Mouse (Mus musculus): Measurements from ENCODE around the gene Gm20425. TPM values are rescaled to one million over a fixed set of nuclear protein-coding genes. Genes with fewer than 3 reads are reported as not detected.

Gm20425 gene
- total and polyA plus RNA-seq, 3 experiments: not detected

- in situ Hi-C loops (cut with MboI; ENCODE audit: low pct_ligation_motif_present, low pct_unique_long_range_greater_than_20kb, low sequenced_read_pairs): no loop called here
These were observed 17.3 kb downstream of the Gm20425 start for GRCm38 (mm10) chr9:103212654-103213420.

GRCm38 (mm10) chr9:103208802-103209423, 21.2 kb downstream of the Gm20425 start:
- no peak overlapping the region for H3K9ac ChIP-seq (ENCODE audit: insufficient read depth, low read depth)
- no peaks in the 10 kb centered on the region for H3K79me2 ChIP-seq (replicated peaks; ENCODE audit: control insufficient read depth, extremely low read depth, insufficient read depth, poor library complexity, severe bottlenecking)
- H3K4me2 ChIP-seq (ENCODE audit: insufficient read depth, low read depth, poor library complexity, severe bottlenecking): no peak overlapping the region
- in situ Hi-C loops (cut with MboI; ENCODE audit: low pct_ligation_motif_present, low pct_unique_long_range_greater_than_20kb, low sequenced_read_pairs) (no loop called here), dilution Hi-C loops (cut with MboI; ENCODE audit: extremely low pct_ligation_motif_present, extremely low pct_unique_long_range_greater_than_20kb, low sequenced_read_pairs) (no loop called here)
- H3K9me3 ChIP-seq (replicated peaks; ENCODE audit: low read length): peaks cover 4% of the 10 kb centered on the region
- H3K27ac ChIP-seq (ENCODE audit: insufficient read depth, low read depth): no peak overlapping the region
- H3K4me1 ChIP-seq (ENCODE audit: control insufficient read depth in 1 of 2, insufficient read depth in 2 of 2): peaks cover 6 to 17% of the 10 kb centered on the region in 2 experiments; a peak in 3 of 4 replicates
- DNase-seq (ENCODE audit: extremely low read depth): no peak
- H3K36me3 ChIP-seq (replicated peaks in 1 of 2; ENCODE audit: control insufficient read depth in 1 of 2, insufficient read depth in 1 of 2, low read length in 1 of 2): no peaks in the 10 kb centered on the region
- no peak overlapping the region for H3K4me3 ChIP-seq (replicated peaks in 1 of 3; ENCODE audit: low read depth in 2 of 3, low read length in 2 of 3, poor library complexity in 1 of 3)
- 0 out of 2 replicates have a peak, but pooled peaks have one; percentile 34 for TF ChIP-seq TBP (conservative IDR thresholded peaks at IDR 0.05; ENCODE audit: low read depth, low read length)
- TF ChIP-seq SMC3 (IDR thresholded peaks at IDR 0.05; ENCODE audit: low read depth, low read length): no peak
- peaks cover 31% of the 10 kb centered on the region for H3K27me3 ChIP-seq (replicated peaks)

More at GRCm38 (mm10) chr9:103212654-103213420, 17.3 kb downstream of the Gm20425 start:
- TF ChIP-seq UBTF (IDR thresholded peaks at IDR 0.05; ENCODE audit: low read depth, low read length) (0 out of 2 replicates have a peak, but pooled peaks have one; percentile 57), SMC3 (IDR thresholded peaks at IDR 0.05; ENCODE audit: low read depth, low read length) (no peak), HCFC1 (IDR thresholded peaks at IDR 0.05; ENCODE audit: low read depth, low read length) (peak; percentile 39; the same call in 1 of the 2 replicates), ZKSCAN1 (IDR thresholded peaks at IDR 0.05; ENCODE audit: borderline replicate concordance, low read depth, low read length) (no peak), SIN3A (IDR thresholded peaks at IDR 0.05; ENCODE audit: low read length) (0 out of 2 replicates have a peak, but pooled peaks have one; percentile 34), E2F4 (IDR thresholded peaks at IDR 0.05; ENCODE audit: insufficient replicate concordance, low read depth, low read length) (peak; percentile 69; the same call in 1 of the 2 replicates), ZC3H11A (IDR thresholded peaks at IDR 0.05; ENCODE audit: low read depth, low read length) (no peak), TBP (conservative IDR thresholded peaks at IDR 0.05; ENCODE audit: low read depth, low read length) (peak; percentile 58; the same call in 1 of the 2 replicates), TCF12 (IDR thresholded peaks at IDR 0.05; ENCODE audit: low read depth, low read length) (peak; percentile 73), CHD1 (IDR thresholded peaks at IDR 0.05; ENCODE audit: low read depth, low read length) (no peak), MAFK (IDR thresholded peaks at IDR 0.05; ENCODE audit: insufficient replicate concordance, low read length) (peak; percentile 60), BHLHE40 (IDR thresholded peaks at IDR 0.05; ENCODE audit: low read depth, low read length) (peak; percentile 64), MYC (IDR thresholded peaks at IDR 0.05; ENCODE audit: low read depth, low read length) (peak; percentile 41; the same call in 1 of the 2 replicates), RCOR1 (conservative IDR thresholded peaks at IDR 0.05; ENCODE audit: low read depth, low read length) (peak; percentile 91), USF1 (IDR thresholded peaks at IDR 0.05; ENCODE audit: low read depth, low read length) (no peak), POLR2AphosphoS2 (IDR thresholded peaks at IDR 0.05; ENCODE audit: low read depth, low read length) (no peak), CTCF (conservative IDR thresholded peaks at IDR 0.05 in 1 of 2, IDR thresholded peaks at IDR 0.05 in 1 of 2; ENCODE audit: low read depth in 2 of 2, low read length in 2 of 2) (no peak), USF2 (conservative IDR thresholded peaks at IDR 0.05; ENCODE audit: low read depth, low read length) (no peak), MAX (IDR thresholded peaks at IDR 0.05; ENCODE audit: low read length) (no peak; the same call in 1 of the 2 replicates), IRF4 (IDR thresholded peaks at IDR 0.05; ENCODE audit: low read depth, low read length) (peak; percentile 99), POLR2A (IDR thresholded peaks at IDR 0.05; ENCODE audit: low read depth, low read length) (no peak), NRF1 (IDR thresholded peaks at IDR 0.05; ENCODE audit: low read depth, low read length) (peak; percentile 41; the same call in 1 of the 2 replicates), MEF2A (IDR thresholded peaks at IDR 0.05; ENCODE audit: borderline replicate concordance, low read depth, low read length) (peak; percentile 64), ETS1 (conservative IDR thresholded peaks at IDR 0.05; ENCODE audit: low read depth, low read length) (peak; percentile 59; the same call in 1 of the 2 replicates), GABPA (IDR thresholded peaks at IDR 0.05; ENCODE audit: insufficient replicate concordance, low read depth, low read length) (no peak), JUN (IDR thresholded peaks at IDR 0.05; ENCODE audit: insufficient read depth, low read depth, low read length) (peak; percentile 94), EP300 (IDR thresholded peaks at IDR 0.05; ENCODE audit: low read length) (peak; percentile 94), PAX5 (IDR thresholded peaks at IDR 0.05; ENCODE audit: low read length) (no peak), JUND (conservative IDR thresholded peaks at IDR 0.05; ENCODE audit: low read depth, low read length) (peak; percentile 98), ZMIZ1 (IDR thresholded peaks at IDR 0.05; ENCODE audit: low read depth, low read length) (no peak), MXI1 (IDR thresholded peaks at IDR 0.05; ENCODE audit: low read depth, low read length) (no peak), ELF1 (IDR thresholded peaks at IDR 0.05; ENCODE audit: low read depth, low read length) (peak; percentile 61; the same call in 1 of the 2 replicates), MAZ (IDR thresholded peaks at IDR 0.05; ENCODE audit: low read depth, low read length) (peak; percentile 50; the same call in 1 of the 2 replicates), NELFE (IDR thresholded peaks at IDR 0.05; ENCODE audit: low read depth, low read length) (no peak), KAT2A (IDR thresholded peaks at IDR 0.05; ENCODE audit: insufficient replicate concordance, low read length) (no peak), CHD2 (IDR thresholded peaks at IDR 0.05; ENCODE audit: low read length) (peak; percentile 56; the same call in 1 of the 2 replicates), RAD21 (IDR thresholded peaks at IDR 0.05; ENCODE audit: low read depth, low read length) (no peak), ZNF384 (IDR thresholded peaks at IDR 0.05; ENCODE audit: low read depth, low read length) (no peak)
- H3K79me2 ChIP-seq (replicated peaks; ENCODE audit: control insufficient read depth, extremely low read depth, insufficient read depth, poor library complexity, severe bottlenecking): no peaks in the 10 kb centered on the region
- H3K36me3 ChIP-seq (replicated peaks in 1 of 2; ENCODE audit: control insufficient read depth in 1 of 2, insufficient read depth in 1 of 2, low read length in 1 of 2): no peaks in the 10 kb centered on the region
- peaks cover 59% of the 10 kb centered on the region for H3K27me3 ChIP-seq (replicated peaks)
- H3K4me1 ChIP-seq (ENCODE audit: control insufficient read depth in 1 of 2, insufficient read depth in 2 of 2): peaks cover 8 to 21% of the 10 kb centered on the region in 2 experiments; a peak in 3 of 4 replicates
- dilution Hi-C loops (cut with MboI; ENCODE audit: extremely low pct_ligation_motif_present, extremely low pct_unique_long_range_greater_than_20kb, low sequenced_read_pairs): no loop called here
- no peak overlapping the region for H3K27ac ChIP-seq (ENCODE audit: insufficient read depth, low read depth)
- H3K4me3 ChIP-seq (replicated peaks in 1 of 3; ENCODE audit: low read depth in 2 of 3, low read length in 2 of 3, poor library complexity in 1 of 3): peak overlapping the region; percentile 12 to 32 (median 28)
- 0 out of 2 replicates have a peak overlapping the region, but pooled peaks have one; percentile 36 for H3K9ac ChIP-seq (ENCODE audit: insufficient read depth, low read depth)
- peak overlapping the region; percentile 99 for H3K4me2 ChIP-seq (ENCODE audit: insufficient read depth, low read depth, poor library complexity, severe bottlenecking)
- peak; percentile 61 for DNase-seq (ENCODE audit: extremely low read depth)
- no peaks in the 10 kb centered on the region for H3K9me3 ChIP-seq (replicated peaks; ENCODE audit: low read length)
